Mouse (Mus musculus) cerebellum, adult 2 months (tissue): ENCODE results near the gene Slc6a4.
"Not testable (repeated sequence)": the region's sequence is repeated elsewhere in the genome, so short reads cannot be mapped to it uniquely, and the experiment has no call there.

ENCODE experiments used
- CTCF ChIP-seq: fragments of 200-500 bp; IDR thresholded peaks from 2 replicates; pipeline ENCODE4 v1.5.1; 2011; ENCODE audit warnings: low read depth, mild to moderate bottlenecking, control low read depth, low read length, moderate library complexity, borderline replicate concordance; ENCODE audit not compliant: insufficient read depth
- POLR2A ChIP-seq: fragments of 200-500 bp; IDR thresholded peaks from 2 replicates; pipeline ENCODE4 v1.6.1; 2011; ENCODE audit warnings: low read length, control low read depth, borderline replicate concordance; ENCODE audit not compliant: insufficient read depth

GRCm38 (mm10) chr11:77077331-77077730 lies 78.9 kb downstream of the Slc6a4 start:
- not testable (repeated sequence) for TF ChIP-seq CTCF, POLR2A
